Mouse (Mus musculus) small intestine, adult 2 months (tissue): ENCODE data around the gene Tgfb2.

Experiments
- CTCF ChIP-seq: fragments of 200-500 bp; IDR thresholded peaks from 2 replicates; pipeline ENCODE4 v1.5.1; 2012; ENCODE audit warnings: low read depth, mild to moderate bottlenecking, control low read depth, inconsistent platforms, low read length, moderate library complexity, mixed read lengths; ENCODE audit not compliant: insufficient replicate concordance, insufficient read length; ENCODE audit errors: extremely low read depth
- POLR2A ChIP-seq: fragments of 200-500 bp; IDR thresholded peaks from 2 replicates; pipeline ENCODE4 v1.6.1; 2012; ENCODE audit warnings: low read depth, mild to moderate bottlenecking, control low read depth, inconsistent platforms, low read length, moderate library complexity

DNA sequence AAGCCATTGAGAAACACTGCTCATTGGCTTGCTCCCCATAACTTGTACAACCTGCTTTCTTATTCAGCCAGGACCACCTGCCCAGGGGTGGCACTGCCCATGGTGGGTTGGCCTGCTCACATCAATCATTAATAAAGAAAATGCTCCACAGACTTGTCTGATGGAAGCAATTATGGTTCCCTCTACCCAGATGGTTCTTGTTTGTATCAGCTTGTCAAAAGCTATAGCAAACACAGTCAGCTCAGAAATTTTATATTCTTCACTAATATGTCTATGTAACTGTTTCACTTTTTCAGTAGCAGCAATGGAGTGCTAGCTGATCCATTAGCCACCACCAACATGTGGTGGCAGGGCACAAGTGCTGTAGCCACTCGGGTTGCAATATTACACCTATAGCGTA lies 94.4 kb downstream of the Tgfb2 start:
- TF ChIP-seq POLR2A (no peak), CTCF (no peak)
